Mouse (Mus musculus): ENCODE data around the gene Chchd4.

Chchd4 gene

DNA sequence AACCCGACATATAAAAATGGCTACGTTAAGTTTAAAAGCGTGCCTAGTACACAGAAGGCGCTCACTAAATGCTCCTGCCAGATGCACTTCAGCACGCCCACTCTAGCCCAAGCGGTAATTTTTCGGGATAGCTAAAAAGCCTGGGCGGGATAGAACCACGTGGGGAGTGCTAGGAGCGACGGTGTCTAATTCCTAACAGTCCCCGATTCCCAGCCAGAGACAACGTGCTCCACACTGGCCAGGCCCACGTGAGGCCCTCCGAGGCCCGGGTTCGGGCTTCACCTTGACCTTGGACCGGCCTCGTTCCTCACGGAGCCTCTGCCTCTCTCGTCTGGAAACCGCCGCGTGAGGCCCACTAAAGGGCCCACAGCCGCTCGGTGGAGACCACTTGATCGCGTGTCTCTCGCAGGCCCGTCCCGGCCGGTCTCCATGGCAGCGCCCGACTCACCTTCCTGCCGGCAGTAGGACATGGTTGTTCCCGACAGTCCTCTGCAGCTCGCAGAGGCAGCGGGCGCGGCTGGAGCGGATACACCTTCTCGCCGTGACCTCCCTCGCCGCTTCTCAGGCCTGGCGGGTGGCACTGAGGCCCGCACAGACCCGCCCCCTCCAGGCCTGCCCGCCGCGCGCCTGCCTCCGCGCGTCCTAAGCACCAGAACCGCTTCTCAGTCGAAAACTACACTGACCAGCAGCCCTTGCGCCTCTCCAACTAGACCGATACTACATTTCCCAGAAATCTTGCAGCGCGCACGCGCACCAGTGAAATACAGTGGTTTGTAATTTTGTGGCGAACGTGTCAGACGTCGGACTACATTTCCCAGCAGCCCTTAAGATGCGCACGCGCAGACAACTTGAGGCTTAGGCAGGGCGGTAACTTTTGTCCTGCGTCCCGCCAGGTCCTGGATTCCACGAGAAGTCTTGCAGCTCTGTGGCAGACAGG is at the start of gene Chchd4, which contains the start of gene Tmem43:
TSS of gene Chchd4 (minus strand) at position 679 of the 937 bp plus-strand sequence.
TSS of gene Tmem43 (plus strand) at position 836 of the 937 bp plus-strand sequence.
- peak; percentile 97 for DNase-seq (ENCODE audit: low spot score)

DNA sequence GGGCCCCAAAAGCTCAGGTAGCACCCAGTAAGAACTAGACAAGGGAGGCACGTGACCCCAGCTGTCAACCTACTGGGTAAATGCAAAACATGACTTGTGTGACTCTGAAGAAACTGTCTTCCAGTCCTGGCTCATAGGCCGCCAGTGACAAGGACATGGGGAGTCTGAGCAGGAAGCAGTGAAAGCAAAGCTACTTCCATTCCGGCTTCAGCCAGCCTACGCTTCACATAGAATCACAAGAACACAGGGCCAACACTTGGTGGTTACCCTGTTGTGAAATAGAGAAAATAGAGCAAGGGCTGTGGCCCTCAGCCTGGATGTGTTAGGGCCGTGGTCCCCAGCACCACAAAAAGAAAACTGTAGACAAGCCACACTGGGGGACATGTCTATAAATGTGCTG is 49.5 kb upstream of the Chchd4 start:
- no peak for DNase-seq (ENCODE audit: low spot score)

- no peak for DNase-seq (ENCODE audit: low spot score)
Observed at GRCm38 (mm10) chr6:91518454-91519020, 45.2 kb upstream of the Chchd4 start.

DNA sequence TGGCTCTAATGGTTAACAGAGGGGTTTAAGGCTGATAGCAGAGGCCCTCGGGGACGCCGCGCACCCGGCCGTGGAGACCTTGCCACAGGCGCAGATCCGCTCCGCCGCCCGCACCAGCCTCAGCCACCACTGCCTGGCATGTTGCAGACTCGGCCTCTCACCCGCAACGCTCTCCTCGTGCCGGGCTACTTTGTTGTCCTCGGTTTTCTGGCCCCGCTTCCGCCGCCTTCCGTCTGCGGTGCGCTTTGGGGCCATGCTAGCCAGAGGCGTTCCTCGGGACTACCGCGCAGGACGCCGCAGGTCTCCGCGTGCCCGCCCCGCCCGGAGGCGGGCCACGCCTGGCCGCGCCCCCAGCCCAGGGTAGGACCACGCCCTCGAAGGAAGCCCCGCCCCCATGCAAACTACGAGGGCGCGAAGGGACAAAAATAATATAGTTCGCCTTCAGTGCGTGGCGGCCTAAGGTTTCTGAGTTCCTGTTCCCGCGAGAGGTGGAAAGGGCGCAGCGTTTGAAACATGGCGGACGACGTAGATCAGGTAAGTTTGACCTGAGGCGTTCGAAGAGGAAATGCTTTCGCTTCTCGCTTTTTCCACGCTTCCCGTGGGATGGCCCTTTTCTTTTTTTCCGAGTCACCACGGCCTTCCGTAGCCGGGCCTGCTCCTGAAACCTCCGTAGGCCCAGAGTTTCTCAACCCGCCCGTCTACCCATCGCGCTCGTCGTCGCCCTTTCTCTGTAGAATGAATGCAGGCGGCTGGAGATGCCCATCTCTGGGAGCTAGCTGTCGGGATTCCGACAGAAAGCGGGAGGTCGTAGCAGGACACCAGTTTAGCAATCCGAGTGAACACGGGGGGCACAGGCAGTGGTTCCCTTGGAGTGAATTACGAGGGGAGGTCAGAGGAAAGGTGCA is 42.5 kb upstream of the Chchd4 start, which contains the start of the genes Xpc and Lsm3:
TSS of gene Xpc (minus strand) at position 344 of the 905 bp plus-strand sequence.
TSS of gene Lsm3 (plus strand) at position 384 of the 905 bp plus-strand sequence.
- DNase-seq (ENCODE audit: low spot score) = peak; percentile 97

DNA sequence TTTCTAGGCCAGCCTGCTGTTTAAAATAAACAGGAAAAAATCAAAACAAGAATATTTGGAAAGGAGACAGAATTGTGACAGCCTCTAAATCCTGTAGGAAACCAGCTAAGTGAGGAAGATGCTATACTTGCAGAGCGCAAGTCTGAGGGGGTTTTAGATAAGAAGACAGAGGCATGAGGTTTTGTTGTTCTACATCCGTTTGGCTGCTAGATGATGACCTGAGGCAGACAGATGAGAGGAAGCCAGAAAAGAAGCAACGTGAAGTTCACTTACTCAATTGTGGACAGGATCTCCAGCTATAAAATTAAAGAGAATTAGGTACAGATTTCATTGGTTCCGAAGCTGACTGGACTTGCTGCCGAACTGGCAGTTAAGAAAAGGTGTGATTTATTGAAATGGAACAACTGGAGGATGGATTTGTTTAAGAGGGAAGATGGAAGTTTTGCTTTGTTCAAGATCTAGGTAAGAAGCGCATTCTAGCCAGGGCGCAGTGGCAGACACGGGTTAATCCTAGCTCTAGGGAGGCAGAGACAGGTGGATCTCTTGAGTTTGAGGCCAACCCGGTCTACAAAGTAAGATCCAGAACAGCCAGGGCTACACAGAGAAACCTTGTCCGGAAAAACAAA is 41.5 kb upstream of the Chchd4 start:
- DNase-seq (ENCODE audit: low spot score) = no peak

- no peak for DNase-seq (ENCODE audit: low spot score)
Observed at GRCm38 (mm10) chr6:91514135-91514534, 40.8 kb upstream of the Chchd4 start.

- no peak for DNase-seq (ENCODE audit: low spot score)
Observed at GRCm38 (mm10) chr6:91510211-91510610, 36.9 kb upstream of the Chchd4 start.

- no peak for DNase-seq (ENCODE audit: low spot score)
Observed at GRCm38 (mm10) chr6:91509326-91509725, 36.0 kb upstream of the Chchd4 start.

DNA sequence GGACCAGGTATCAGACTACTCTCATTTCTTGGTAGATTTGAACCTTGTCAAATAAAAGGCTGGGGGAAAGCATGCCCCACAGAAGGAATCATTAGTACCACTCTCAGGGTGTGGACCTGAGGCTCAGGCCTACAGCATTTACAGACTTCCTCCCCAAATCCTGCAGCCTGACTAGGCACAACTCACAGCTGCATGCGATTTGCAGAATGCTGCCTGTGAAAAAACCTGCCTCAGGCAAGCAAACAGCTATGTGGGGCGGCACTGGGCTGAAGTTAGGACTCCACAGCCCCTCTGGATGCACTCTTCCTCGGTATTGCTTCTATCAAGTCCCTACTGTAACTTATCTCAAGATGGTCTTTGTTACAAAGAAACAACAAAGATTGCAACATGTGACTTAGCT is 34.7 kb upstream of the Chchd4 start:
- DNase-seq (ENCODE audit: low spot score) = no peak

GRCm38 (mm10) chr6:91506036-91506435 is 32.7 kb upstream of the Chchd4 start:
- no peak for DNase-seq (ENCODE audit: low spot score)

DNA sequence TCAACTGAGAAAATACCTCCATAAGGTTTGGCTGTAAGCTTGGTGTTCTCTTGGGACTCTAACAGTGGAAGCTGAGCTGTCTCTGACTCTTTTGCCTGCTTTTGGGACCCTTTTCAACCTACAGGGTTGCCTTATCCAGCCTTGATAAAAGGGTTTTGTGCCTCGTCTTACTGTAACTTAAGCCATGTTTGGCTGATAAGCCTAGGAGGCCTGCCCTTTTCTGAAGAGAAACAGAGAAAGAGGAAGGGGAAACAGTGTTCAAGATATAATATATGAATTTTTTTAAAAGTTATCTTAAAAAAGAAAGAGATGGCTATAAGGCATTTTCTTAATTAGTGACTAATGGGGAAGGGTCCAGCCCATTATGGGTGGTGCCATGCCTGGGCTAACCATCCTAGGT is 30.0 kb upstream of the Chchd4 start:
- DNase-seq (ENCODE audit: low spot score) = no peak

GRCm38 (mm10) chr6:91494526-91494925 is 21.2 kb upstream of the Chchd4 start:
- DNase-seq (ENCODE audit: low spot score) = no peak

GRCm38 (mm10) chr6:91493053-91493452 is 19.7 kb upstream of the Chchd4 start:
- no peak for DNase-seq (ENCODE audit: low spot score)

GRCm38 (mm10) chr6:91491004-91491403 is 17.7 kb upstream of the Chchd4 start:
- DNase-seq (ENCODE audit: low spot score) = no peak

GRCm38 (mm10) chr6:91489872-91490271 is 16.5 kb upstream of the Chchd4 start:
- DNase-seq (ENCODE audit: low spot score) = peak; percentile 34

GRCm38 (mm10) chr6:91488496-91489212 is 15.3 kb upstream of the Chchd4 start:
- peak; percentile 54 for DNase-seq (ENCODE audit: low spot score)

GRCm38 (mm10) chr6:91486736-91487453 is 13.5 kb upstream of the Chchd4 start:
- no peak for DNase-seq (ENCODE audit: low spot score)

DNA sequence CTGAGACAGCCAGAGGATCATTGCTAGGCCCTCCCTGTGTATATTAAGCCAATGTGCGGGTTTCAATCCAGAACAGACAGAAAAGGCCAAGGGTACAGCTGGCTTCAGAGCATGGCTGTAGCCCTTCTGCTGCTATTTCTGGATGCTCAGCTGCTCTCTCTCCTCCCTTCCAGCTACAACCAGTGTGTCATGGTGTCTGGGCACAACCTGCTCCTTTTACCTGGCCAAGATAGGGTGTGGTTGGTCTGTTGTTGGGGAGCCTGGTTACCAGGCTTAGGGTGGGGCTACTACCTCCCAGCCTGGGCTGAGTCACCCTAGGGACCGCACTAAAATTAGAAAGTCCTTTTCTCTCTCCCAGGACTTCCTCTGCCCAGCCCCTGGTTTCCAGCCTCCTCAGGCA is 10.0 kb upstream of the Chchd4 start:
- no peak for DNase-seq (ENCODE audit: low spot score)

- no peak for DNase-seq (ENCODE audit: low spot score)
Observed at GRCm38 (mm10) chr6:91476541-91476940, 3.2 kb upstream of the Chchd4 start.
